In genomic region chr6:88940090-88940916, GRCm38 (mm10) we compare ENCODE assay signal across 8 mouse cellular contexts. TPM values are rescaled to one million over a fixed set of nuclear protein-coding genes. Genes with fewer than 3 reads are reported as not detected.
DNase-seq lines count a peak whose midpoint lies in the region; TF ChIP-seq lines count a peak whose summit lies in the region.
"Had no signal": no experiment of that assay in that cellular context is flagged by ENCODE, and none has a peak within 500 bp of the region (broad histone marks: within the 10 kb centered on the region; RNA-seq: fewer than 3 reads in every experiment).

No protein-coding gene starts in this region.

- peak overlapping the region; percentile 88 for H3K27ac ChIP-seq in left cerebral cortex, adult 2 months
- no peak overlapping the region for H3K27ac ChIP-seq in MEL (ENCODE audit: control insufficient read depth, low read depth, low read length)
- peak overlapping the region; percentile 84 for H3K27ac ChIP-seq in embryonic fibroblast, embryonic 13.5 days (ENCODE audit: insufficient read depth, low read length)
- H3K27ac ChIP-seq: kidney, postnatal 0 days had no signal

- no peak overlapping the region for H3K4me3 ChIP-seq in left cerebral cortex, adult 2 months
- peak overlapping the region; percentile 10 to 35; a peak in 3 of 4 replicates for H3K4me3 ChIP-seq in MEL (ENCODE audit: control insufficient read depth in 1 of 2, insufficient read depth in 1 of 2, low read depth in 2 of 2, low read length in 2 of 2)
- no peak overlapping the region for H3K4me3 ChIP-seq in embryonic fibroblast, embryonic 13.5 days (ENCODE audit: insufficient read depth, low read length)

- TF ChIP-seq POLR2A in MEL (IDR thresholded peaks at IDR 0.05; ENCODE audit: control insufficient read depth in 1 of 2, insufficient read depth in 1 of 2, low read depth in 1 of 2, low read length in 2 of 2, poor library complexity in 1 of 2), result no peak
- TF ChIP-seq POLR2A in embryonic fibroblast, embryonic 13.5 days (IDR thresholded peaks at IDR 0.05; ENCODE audit: low read depth, low read length), result no peak

- TF ChIP-seq CTCF in left cerebral cortex, adult 2 months (IDR thresholded peaks at IDR 0.05), result no peak
- TF ChIP-seq CTCF in MEL (IDR thresholded peaks at IDR 0.05 in 2 of 3, conservative IDR thresholded peaks at IDR 0.05 in 1 of 3; ENCODE audit: control insufficient read depth in 1 of 3, insufficient read depth in 1 of 3, low read depth in 2 of 3, low read length in 3 of 3, poor library complexity in 1 of 3, severe bottlenecking in 1 of 3), result no peak
- no peak for TF ChIP-seq CTCF in embryonic fibroblast, embryonic 13.5 days (IDR thresholded peaks at IDR 0.05; ENCODE audit: borderline replicate concordance, insufficient read depth, low read length)

- intact Hi-C loops in left cerebral cortex, adult 2 months (cut with DNase I), result no loop called here
- intact Hi-C loops in left cerebral cortex, postnatal 36 days (cut with DNase I), result no loop called here

- no peaks in the 10 kb centered on the region for H3K36me3 ChIP-seq in MEL (ENCODE audit: control insufficient read depth in 1 of 2, insufficient read depth in 2 of 2, low read length in 2 of 2)

- no peak overlapping the region for H3K9ac ChIP-seq in MEL (ENCODE audit: control insufficient read depth, low read depth, low read length, poor library complexity, severe bottlenecking)

- no peaks in the 10 kb centered on the region for H3K9me3 ChIP-seq in MEL (replicated peaks; ENCODE audit: insufficient read depth, low read length)

- TF ChIP-seq RAD21 in MEL (IDR thresholded peaks at IDR 0.05; ENCODE audit: low read depth, low read length), result no peak

- no peaks in the 10 kb centered on the region for H3K27me3 ChIP-seq in MEL (ENCODE audit: control insufficient read depth in 1 of 2, insufficient read depth in 2 of 2, low read length in 2 of 2)

- DNase-seq in left cerebral cortex, adult 2 months (ENCODE audit: extremely low spot score in 1 of 2, low spot score in 2 of 2), result no peak
- DNase-seq in left cerebral cortex, postnatal 36 days (ENCODE audit: low spot score in 2 of 2), result no peak
- peak; percentile 45 for DNase-seq in MEL (ENCODE audit: low read depth, low spot score)
- peak; percentile 50 for DNase-seq in lung, postnatal 25 days (ENCODE audit: low spot score)
- DNase-seq in layer of hippocampus, adult 9-11 months, result no peak
- DNase-seq in adrenal gland, postnatal 14 days, result no peak

- no peak for TF ChIP-seq EP300 in MEL (IDR thresholded peaks at IDR 0.05; ENCODE audit: low read depth in 1 of 2, low read length in 2 of 2)

- H3K79me2 ChIP-seq in MEL (ENCODE audit: control insufficient read depth, insufficient read depth, low read length, poor library complexity), result no peaks in the 10 kb centered on the region

- H3K4me1 ChIP-seq in MEL (ENCODE audit: control insufficient read depth in 1 of 2, insufficient read depth in 2 of 2, low read length in 2 of 2), result 0 out of 4 replicates have a peak, but pooled peaks cover 0 to 5% of the 10 kb centered on the region in 2 experiments
- peaks cover 20% of the 10 kb centered on the region for H3K4me1 ChIP-seq in embryonic fibroblast, embryonic 13.5 days (ENCODE audit: control insufficient read depth, insufficient read depth, low read length)

TF ChIP-seq in MEL, 35 proteins besides CTCF, POLR2A, EP300 and RAD21:
- no peak for TF ChIP-seq NRF1 (IDR thresholded peaks at IDR 0.05; ENCODE audit: insufficient read depth, low read depth, low read length, poor library complexity, severe bottlenecking)
- TF ChIP-seq E2F4 (IDR thresholded peaks at IDR 0.05; ENCODE audit: borderline replicate concordance, low read depth, low read length), result no peak
- TF ChIP-seq MXI1 (IDR thresholded peaks at IDR 0.05; ENCODE audit: low read depth, low read length), result no peak
- TF ChIP-seq TBP (IDR thresholded peaks at IDR 0.05; ENCODE audit: low read depth, low read length), result no peak
- no peak for TF ChIP-seq MAFK (IDR thresholded peaks at IDR 0.05; ENCODE audit: borderline replicate concordance, low read depth, low read length)
- no peak for TF ChIP-seq SMC3 (IDR thresholded peaks at IDR 0.05; ENCODE audit: low read depth, low read length)
- TF ChIP-seq JUND (IDR thresholded peaks at IDR 0.05; ENCODE audit: low read depth, low read length), result no peak
- TF ChIP-seq SIN3A (IDR thresholded peaks at IDR 0.05; ENCODE audit: low read length), result no peak
- TF ChIP-seq MYB (IDR thresholded peaks at IDR 0.05; ENCODE audit: low read depth, low read length), result no peak
- no peak for TF ChIP-seq GABPA (IDR thresholded peaks at IDR 0.05; ENCODE audit: low read depth, low read length)
- TF ChIP-seq RCOR1 (IDR thresholded peaks at IDR 0.05; ENCODE audit: low read depth, low read length), result no peak
- no peak for TF ChIP-seq UBTF (IDR thresholded peaks at IDR 0.05; ENCODE audit: borderline replicate concordance, insufficient read depth, low read depth, low read length)

RNA-seq across cellular contexts. Expression of gene Tpra1, which starts 38.3 kb away (rescaled TPM):
- total RNA-seq in left cerebral cortex, adult 2 months (2021), result 10 to 100 TPM; 50.8 to 53.6 TPM
- total RNA-seq in left cerebral cortex, postnatal 36 days (2021), result 10 to 100 TPM; 38.7 to 49.6 TPM
- 20.3 and 22.9 TPM in 2 replicates for total RNA-seq in MEL (2012; rRNA removed)
- polyA plus RNA-seq in MEL (2012; ENCODE audit: insufficient read depth in 1 of 2, insufficient read length in 2 of 2, low read depth in 1 of 2, low replicate concordance in 2 of 2, missing spikeins in 1 of 2), result 10 to 100 TPM in 1 of 2 experiments, not detected in 1; 42.4 TPM
- 29.2 and 31.0 TPM in 2 replicates for polyA plus RNA-seq in embryonic fibroblast, embryonic 13.5 days (2011; ENCODE audit: insufficient read length, low read depth, missing spikeins)
- 73.2 and 73.8 TPM in 2 replicates for total RNA-seq in adrenal gland, postnatal 14 days (2021)

RNA-seq across cellular contexts. Expression of gene Mcm2, which starts 41.7 kb away (rescaled TPM):
- total RNA-seq in left cerebral cortex, adult 2 months (2021), result 1 to 10 TPM; 2.1 to 4.5 TPM
- total RNA-seq in left cerebral cortex, postnatal 36 days (2021), result 1 to 10 TPM; 3.8 to 4.2 TPM
- total RNA-seq in MEL (2012; rRNA removed), result 214 and 242 TPM in 2 replicates
- polyA plus RNA-seq in MEL (2012; ENCODE audit: insufficient read depth in 1 of 2, insufficient read length in 2 of 2, low read depth in 1 of 2, low replicate concordance in 2 of 2, missing spikeins in 1 of 2), result 100 to 1,000 TPM; 110 to 268 TPM
- 31.6 and 42.3 TPM in 2 replicates for polyA plus RNA-seq in embryonic fibroblast, embryonic 13.5 days (2011; ENCODE audit: insufficient read length, low read depth, missing spikeins)
- 53.9 and 60.2 TPM in 2 replicates for total RNA-seq in adrenal gland, postnatal 14 days (2021)

Comparison
In these comparisons a context has a peak if more than half of its experiments do, and no peak if none do; other contexts are left out.
1. DNase-seq: peak in MEL (single experiment) and lung, postnatal 25 days (single experiment); none in left cerebral cortex, adult 2 months (0 of 2), left cerebral cortex, postnatal 36 days (0 of 2), layer of hippocampus, adult 9-11 months (single experiment) and adrenal gland, postnatal 14 days (single experiment).
2. H3K4me3 ChIP-seq: peak in MEL (2 of 2); none in left cerebral cortex, adult 2 months (single experiment) and embryonic fibroblast, embryonic 13.5 days (single experiment).